Mouse (Mus musculus) heart, adult 2 months (tissue): ENCODE measurements at regions not wholly inside any gene's neighbourhood (a gene's known extent, or its start where the extent isn't known, plus 50 kb on each side); places are given as distances from the start of the nearest gene placed in this dataset.

Experiments
- CTCF ChIP-seq: fragments of 200-600 bp; IDR thresholded peaks from 2 replicates; pipeline ENCODE4 v1.8.1; 2022; ENCODE audit warnings: antibody characterized with exemption, mild to moderate bottlenecking, moderate library complexity
- EP300 ChIP-seq: fragments of 200-500 bp; IDR thresholded peaks from 2 replicates; pipeline ENCODE4 v1.6.1; 2011; ENCODE audit warnings: low read depth, low read length, control low read depth; ENCODE audit not compliant: insufficient read depth
- POLR2A ChIP-seq: fragments of 200-500 bp; IDR thresholded peaks from 2 replicates; pipeline ENCODE4 v1.6.1; 2011; ENCODE audit warnings: mild to moderate bottlenecking, low read depth, low read length, control low read depth; ENCODE audit not compliant: insufficient read depth

DNA sequence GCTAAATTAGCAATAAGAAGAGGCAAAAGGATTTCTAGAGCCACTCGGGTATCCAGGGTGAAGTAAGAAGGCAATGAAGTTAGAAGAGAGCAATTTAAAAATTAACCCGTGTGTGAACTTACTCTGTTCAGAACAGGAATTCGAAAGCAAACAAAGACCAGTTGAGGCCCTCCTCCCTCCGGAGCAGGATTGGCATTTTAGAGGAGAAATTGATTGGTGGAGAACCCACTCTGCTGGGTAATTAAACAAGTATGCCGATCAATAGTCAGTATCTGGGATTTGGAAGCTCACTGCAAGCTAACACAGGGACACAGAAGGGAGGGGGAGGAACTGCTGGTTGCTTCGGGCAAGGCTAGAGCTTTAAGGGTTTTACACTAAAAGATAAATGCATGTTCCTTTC lies 177.7 kb downstream of the Rnf152 start:
- TF ChIP-seq POLR2A (no peak), CTCF (no peak), EP300 (no peak)
